Mouse (Mus musculus) CD4-positive, CD25-positive, alpha-beta regulatory T cell, adult 2 months (primary cell): ENCODE results near the gene Fxyd6.

ENCODE experiments used
- DNase-seq: peaks from one replicate; pipeline ENCODE4 v3.0.0-alpha.2; 2012; ENCODE audit warnings: low read depth, low spot score

Fxyd6 gene

DNA sequence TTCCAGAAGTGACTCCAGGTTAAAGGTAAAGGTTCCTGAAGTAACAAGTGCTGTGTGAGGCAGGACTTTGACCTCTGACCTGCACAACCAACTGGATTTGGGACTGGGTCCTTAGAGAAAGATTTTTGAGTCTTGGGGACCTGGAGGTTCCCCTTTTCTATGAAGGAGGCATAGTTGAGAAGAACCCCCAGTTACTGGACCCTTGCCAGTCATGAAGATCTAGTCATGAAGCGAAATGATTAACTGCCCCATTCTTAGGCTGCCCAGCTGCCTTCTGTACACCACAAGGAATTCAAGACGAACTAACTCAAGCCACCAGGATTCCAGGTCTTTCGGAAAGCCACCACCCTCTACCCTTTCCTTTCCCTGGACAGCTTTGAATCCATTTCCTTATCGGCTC, 6.4 kb downstream of the Fxyd6 start:
- no peak for DNase-seq

DNA sequence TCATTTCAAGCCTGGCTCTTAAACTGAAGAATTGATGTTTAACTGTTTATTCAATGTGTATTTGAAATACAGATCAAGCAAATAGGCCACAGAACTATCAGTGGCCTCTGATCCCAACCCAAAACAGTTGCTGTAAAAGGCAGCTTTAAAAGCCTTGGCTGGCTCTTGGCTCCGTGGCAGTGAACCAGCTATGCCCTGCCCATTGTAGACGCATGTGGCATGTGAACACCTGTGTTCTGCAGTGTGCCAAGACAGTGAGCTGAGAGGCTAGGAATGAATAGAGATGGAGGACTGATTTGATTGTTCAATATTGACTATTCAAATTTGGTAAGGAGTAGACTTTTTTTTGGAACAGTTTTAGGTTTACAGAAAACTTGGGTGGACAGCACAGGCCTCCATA, 6.9 kb downstream of the Fxyd6 start:
- DNase-seq: no peak

DNA sequence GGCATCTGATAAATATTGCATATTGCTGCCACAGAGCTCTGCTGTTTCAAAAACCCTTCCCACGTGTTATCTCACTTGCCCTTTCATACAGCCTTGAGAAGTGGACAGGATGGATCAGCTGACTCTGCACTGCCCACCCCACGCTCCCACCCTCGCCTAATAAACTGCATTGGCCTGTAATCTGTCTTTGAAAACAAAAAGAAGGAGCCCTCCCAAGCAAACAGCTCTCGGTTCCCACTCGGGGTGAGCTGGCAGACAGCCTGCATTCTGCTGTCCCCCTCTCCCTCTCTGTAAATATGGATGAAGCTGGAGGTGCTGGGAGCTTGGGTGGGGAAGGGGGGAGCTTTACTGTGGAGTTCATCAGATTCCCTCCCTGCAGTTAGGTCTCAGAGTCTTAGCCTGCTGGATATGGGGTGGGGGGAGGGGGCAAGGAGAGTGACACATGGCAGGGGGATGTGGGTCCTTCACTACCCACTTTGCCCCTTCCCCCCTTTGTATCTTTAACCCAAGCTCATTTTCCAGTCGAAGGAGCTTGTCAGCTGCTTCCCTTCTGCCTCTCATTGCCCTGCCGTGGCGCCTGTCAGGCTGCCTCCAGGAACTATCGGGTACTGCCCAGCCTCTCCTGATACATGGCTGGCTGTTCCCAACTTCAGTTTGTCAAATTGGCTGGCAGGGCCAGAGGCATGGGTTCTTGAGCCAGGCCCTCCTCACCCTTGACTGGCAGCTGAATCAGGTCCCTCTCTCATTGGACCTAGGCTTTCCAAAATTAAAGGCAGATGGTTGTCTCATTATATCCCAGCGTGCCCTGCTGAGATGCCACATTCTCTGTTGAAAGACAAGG, 10.6 kb downstream of the Fxyd6 start:
- DNase-seq: no peak

DNA sequence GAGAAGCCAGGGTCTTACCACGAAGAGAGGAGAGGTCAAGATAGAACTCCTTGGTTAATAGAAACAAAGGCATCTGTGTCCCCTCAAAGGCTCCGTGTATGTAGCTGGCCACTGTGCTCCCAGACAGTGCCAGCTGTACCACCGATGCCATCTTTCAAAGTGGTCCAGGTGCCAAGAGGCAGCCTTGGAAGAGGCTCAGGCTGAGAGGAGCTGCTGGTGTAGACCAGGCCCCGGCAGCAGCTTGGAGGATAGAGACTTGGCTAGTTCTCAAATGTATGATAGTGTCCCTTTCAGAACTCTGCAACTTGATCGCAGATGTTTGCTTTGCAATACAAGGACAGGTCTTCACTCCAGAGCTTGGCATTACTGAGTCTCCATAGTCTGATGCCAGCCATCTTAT, 12.4 kb downstream of the Fxyd6 start:
- no peak for DNase-seq

DNA sequence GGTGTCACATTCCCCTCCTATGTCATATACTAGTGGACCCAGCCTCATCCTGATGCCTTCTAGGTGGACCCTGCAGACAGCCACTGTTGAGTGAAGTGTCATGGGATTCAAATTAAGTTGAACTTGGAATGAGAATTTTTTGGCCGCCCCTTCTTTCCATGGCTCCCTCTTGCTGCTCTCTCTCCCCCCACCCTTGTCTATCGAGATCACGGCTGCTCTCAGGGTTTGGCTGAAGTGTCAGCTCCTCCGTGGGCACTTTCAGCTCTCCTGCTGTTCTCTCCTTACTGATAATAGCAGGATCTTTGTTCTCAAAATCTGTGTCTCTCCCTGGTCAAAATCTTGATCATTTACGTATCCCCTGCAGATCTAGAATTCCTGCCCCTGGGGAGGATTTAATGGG, 12.8 kb downstream of the Fxyd6 start:
- DNase-seq: no peak

DNA sequence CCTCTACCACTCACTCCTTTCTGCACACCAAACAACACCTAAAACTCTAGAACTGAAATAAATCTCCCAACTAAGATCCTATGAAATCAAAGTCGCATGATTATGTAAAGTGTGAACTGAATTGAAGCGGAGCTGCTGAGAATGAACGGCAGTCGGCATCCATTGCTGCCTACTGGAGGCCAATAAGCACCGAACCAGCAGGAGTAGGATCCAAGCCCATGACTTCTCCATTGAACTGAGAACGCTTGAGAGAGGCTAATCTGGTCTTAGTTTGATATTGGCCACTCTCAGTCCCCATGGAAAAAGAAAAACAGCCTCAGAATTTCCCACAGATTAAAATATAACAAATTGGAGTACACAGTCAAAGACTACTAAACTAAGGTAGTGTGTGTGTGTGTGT, 13.9 kb downstream of the Fxyd6 start:
- no peak for DNase-seq

DNA sequence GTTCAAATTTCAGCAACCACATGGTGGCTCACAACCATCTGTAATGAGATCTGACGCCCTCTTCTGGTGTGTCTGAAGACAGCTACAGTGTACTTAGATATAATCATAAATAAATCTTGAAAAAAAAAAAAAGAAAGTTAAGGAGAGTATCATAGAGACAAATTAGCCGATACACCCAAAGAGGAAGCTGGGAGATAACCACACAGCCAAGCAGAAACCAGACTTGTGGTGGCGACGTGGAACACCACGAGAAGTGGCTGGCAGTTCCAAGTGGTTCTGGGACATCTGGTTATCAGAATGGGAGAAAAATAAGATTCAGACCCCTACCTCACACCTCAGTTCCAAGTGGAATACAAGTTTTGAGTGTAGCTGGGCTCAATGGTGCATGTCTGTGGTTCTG, 16.7 kb downstream of the Fxyd6 start:
- DNase-seq: no peak

DNA sequence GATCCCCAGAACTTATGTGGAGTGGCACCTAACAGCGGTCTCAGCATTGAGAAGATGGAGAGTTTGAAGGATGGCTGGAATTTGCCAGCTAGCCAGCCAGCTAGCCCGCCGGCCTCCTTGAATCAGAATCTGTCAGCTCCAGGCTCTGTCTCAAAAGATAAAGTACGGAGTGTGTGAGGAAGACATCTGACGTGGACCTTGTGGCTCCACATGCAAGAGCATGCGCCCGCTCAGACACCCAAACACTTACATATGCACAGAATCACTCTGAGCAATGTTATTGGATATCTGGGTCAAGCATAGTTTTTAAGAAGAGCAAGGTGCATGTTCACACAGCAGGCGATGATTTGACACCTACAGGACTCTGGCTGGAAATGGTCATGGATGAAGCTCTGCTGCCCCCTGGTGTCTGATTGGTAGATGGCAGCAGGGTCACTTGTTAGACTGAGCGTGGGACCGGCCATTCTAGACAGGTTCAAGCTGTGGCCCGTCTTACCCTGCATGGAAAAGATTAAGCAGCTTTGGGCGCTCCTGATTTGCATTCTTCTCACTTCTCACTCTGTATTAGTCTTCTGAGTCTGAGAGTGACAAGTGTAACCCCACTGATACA, 18.5 kb downstream of the Fxyd6 start:
- DNase-seq: peak; percentile 92

DNA sequence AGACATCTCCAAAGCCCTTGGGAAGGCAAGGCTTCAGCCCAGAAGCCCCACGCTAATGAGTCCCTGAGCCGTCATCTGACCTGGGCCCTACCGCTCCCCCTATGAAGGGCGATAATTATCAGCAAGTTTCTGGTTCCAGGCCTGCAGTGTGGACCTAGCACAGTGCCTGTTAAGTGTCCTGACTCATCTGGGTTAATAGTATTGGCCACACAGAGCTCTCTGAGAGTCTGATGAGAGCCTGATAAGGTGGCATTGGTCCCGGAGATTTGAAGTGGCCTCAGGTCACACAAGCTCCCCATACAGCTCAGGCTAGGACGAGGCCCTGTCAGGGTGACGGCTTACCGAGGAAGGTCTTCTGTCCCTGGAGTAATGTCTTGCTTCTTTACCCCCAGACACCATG, 19.6 kb downstream of the Fxyd6 start:
- DNase-seq: no peak

DNA sequence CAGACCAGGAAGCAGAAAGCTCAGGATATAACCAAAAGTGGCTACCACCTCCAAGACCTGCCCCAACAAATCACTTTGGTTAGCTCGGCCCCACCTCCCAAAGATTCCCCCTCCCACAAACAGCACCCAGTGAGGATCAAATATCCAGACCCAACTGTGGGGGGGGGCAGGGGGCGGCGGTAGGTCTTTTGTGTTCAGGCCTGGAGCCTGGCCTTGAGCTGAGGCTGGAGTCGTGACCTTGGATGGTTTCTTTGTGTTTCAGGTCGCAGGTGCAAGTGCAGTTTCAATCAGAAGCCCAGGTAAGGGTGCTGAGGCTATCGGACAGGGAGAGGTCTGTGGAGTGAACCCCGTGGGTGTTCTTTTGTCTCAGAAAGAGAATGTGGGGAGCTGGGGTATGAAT, 21.3 kb downstream of the Fxyd6 start:
- DNase-seq: no peak

DNA sequence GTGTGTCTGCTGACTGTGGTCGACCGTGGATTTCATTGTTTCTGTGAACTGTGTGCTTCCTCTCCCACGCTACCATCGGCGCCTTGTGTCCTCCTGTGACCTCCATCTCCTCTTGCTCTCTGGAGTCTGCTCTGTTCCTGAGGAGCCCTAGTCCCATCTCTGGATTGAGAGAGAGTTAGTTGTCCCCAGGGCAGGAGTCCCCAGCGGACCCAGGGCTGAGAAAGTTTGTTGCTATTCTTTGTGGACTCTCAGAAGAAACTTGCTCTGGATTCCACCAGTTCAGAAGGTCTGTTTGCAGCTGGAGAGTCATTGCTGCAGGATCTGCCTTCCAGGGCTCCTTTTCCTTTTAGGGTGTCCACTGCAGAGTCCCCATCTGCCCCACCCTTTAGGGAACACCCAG, 25.2 kb downstream of the Fxyd6 start:
- DNase-seq: no peak

DNA sequence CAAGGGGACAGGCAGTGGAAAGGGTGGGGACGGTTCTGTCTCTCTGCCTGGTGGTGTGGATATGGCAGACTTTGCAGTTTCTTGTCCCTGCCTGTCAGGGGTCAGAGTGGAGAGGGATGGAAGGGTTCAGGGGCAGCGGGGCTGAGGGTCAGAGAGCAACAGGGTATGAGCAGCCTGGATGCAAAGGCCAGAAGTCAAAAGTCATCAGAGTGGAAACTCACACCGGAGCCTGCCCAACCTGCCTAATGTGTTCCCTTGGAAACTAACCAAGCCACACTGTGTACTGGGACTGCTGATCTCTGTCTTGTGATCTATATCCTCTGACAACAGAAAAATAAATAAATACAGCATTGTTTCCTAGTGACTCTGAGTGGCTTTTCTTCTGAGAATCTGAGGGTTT, 25.8 kb downstream of the Fxyd6 start:
- DNase-seq: no peak

DNA sequence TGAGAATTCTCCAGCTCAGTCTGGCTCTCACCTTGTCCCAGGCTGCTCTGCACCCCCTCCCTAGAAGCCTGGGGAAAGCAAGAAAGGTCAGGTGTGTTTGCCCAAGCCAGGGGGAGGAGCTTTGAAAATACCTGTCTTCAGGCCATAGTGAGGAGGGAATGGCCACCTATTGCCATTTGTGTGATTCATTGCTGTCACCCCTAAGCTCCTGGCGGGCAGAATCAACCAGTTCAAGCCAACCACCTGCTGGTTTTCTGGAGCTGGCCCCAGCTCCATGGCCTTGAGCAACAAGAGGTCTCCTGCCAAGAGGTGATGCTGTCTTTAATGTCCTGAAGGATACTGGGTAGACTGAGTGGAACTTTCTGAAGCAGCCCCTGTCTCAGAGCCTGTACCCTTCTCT, 28.4 kb downstream of the Fxyd6 start:
- no peak for DNase-seq

DNA sequence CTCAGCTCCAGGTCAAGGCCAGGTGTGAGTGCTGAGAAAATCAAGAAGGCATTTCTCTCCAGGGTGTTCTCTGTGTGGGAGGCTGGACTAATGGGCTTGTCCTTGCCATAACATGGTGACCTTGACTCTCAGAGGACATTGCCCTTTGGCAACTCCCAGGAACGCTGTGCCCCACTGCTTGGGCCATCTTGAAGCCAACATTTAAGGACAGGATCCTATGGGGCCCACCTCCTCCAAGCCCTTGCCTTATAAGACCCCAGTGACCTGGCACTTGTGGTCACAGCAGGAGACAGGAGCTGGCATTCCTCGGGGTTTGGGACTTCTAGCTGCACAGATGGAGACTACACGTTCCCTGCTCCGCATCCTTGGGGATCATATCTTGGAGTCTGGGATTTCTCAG, 29.4 kb downstream of the Fxyd6 start, which contains the start of gene Fxyd2:
Gene Fxyd2, plus strand, starts transcription at position 236 of the 400 bp plus-strand sequence.
- no peak for DNase-seq

DNA sequence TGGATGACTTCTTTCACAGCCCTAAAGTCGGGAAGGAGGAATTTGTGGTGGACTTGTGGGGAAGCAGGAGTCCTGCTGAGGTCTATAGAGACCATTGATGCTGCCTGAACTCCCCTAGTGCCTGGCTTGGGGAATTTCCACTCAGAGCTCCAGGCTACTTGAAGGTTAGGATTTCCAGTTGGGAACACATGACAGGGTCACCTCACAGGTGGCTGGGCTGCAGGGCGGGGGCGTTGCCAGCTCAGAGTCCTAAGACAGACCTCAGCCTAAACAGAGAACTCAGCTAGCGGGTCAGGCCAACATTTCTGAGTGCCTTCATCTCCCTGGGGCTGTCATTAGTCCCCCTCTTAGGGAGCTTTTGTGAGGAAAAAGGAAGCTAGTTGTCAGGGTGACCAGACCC, 31.9 kb downstream of the Fxyd6 start:
- no peak for DNase-seq

DNA sequence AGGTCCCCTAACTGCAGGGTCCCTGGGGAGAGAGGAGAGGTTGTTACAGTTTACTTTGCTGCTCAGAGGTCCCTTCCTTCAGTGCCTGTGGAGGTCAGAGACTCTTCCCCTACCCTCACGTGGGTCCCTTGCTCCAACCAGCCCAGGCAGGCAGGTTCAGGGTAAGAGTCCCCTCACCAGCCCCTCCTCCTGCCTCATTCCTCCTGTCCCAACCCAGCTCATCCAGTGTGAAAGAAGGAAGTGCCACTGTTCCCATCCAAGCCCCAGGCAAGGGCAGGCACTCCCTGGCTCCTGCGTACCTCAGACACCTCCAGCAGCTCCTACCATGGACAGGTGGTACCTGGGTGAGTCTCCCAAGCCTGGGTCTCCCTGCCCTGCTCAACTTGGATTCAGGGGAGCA, 33.0 kb downstream of the Fxyd6 start:
- DNase-seq: no peak

DNA sequence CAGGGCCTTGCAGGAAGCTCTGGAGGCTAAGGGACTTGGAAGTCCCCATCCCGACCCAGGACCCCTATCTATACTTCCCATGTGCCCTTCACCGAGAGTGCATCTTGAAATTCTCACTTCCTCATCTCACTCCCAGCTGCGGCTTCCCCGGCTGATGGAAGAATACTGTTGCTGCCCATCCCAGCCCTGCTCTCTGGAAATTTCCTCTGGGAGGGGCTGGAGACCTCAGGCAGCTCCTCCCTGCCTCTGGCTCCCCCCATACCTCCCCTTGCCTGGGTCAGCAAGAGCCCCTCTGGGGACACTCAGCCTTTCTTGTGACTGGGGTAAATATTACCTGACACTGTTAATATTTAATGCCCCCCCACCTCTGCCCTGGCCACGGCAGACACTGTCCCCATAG, 35.7 kb downstream of the Fxyd6 start:
- no peak for DNase-seq

DNA sequence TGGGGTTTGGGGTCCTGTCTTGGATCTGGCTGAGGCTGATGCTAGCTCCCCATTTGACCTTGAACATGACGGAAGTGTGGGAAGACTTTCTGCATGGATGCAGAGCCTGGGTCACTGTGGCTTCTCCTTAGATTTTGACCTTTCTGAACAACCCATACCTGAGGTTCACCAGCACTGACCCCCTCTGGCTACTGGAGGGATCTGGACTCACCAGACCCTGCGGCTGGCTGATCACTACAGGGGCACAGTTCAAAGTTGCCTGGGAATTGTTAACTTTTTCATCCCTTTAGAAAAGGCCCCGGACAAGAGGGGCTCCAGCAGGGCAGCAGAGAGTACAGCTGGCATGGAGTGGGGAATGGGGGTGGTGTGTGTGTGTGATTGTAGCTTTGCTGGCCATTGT, 36.8 kb downstream of the Fxyd6 start:
- DNase-seq: no peak

DNA sequence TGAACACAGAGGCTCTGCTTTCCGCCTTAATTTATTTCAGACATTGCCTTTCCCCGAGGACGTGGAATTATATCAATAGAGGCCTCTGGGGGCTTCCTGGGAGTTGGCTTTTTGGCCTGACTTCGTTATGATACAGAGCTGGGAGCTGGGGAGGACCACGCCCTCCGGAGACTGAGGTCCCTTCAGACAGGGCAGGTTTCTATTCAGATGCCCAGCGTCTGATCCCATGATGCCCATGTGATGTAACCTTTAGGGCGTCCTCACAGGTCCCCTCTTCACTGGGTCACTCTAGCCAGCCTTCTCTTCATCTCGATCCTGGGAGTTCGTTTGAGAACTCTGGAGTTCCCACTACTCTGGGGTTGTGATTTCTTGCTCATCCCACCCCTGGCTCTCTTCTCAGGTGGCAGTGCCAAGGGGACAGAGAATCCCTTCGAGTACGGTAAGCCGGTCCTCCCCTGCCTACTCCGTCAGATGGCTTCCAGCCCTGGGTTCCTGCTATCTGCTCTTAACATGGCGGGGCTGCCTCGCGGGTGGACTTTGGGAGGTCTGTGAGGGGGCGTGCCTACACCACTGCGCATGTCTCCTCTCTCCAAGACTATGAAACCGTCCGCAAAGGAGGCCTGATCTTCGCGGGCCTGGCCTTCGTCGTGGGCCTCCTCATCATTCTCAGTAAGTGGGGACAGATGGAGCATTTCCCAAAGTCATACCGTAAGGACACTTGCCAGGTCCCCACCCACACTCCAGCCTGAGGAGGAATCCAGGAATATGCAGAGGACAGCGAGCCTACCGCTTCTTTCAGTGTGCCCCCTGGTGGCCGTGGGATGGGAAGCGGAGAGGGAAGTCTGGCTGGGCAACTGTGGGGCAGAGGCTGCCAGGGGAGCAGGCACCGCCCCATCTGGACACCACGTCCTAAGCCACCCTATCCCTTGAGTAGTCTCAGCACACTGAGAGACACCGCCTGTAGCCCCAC, 38.0 kb downstream of the Fxyd6 start:
- peak; percentile 70 for DNase-seq

DNA sequence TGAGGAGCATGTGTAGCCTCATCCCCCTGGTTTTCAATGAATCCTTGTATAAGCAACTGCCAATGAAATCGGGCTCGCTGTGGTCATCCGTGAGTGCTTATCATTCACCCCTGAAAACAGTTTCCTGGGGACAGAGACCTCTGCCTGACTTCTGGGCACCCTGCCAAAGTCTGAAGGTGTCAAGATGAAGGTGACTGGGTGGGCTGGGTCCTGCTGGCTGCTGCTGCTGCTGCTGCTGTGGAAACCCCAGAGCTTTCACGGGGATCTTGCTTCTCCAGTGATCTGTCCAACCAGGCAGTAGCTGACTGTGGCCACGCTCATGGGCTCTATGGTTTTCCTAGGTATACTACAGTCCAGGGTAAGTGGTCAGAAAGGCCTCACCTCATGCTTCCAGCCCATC, 40.2 kb downstream of the Fxyd6 start:
- no peak for DNase-seq

DNA sequence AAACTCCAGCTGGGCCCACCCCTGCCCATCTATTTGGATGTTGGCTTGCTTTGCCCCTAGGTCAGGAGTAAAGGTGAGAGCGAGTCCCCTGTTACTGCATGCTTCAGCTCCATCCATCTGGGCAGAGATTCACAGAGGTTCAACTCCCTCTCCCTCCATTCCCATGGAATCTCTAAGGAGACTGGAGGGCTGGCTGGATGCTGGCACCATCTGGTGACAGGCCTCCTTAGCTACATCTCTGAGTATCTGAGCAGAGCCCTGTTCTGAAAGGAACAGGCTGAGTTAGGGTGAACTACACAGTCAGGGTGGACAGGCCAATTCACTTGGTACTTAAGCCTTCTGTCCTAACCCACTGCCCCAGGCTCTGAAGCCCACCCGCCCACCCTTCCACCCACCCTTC, 40.6 kb downstream of the Fxyd6 start:
- DNase-seq: no peak

DNA sequence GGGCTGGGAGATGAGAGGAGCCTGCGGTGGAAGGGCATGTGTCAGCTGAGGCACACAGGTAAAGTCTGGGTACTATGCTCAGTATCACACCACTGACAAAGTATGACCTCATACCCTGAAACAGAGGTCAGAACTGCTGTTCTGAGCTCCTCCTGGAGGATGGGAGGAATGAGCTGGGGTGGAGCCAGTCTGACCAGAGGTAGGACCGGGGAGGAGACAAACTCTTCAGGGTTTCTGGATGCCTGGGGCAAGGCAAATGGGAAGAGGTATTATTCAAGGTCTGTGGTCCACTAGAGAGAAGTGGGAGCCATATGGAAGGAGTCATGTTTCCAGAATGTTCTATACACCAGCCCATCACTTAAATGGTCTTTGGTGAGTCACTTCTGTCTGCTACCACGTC, 41.1 kb downstream of the Fxyd6 start:
- DNase-seq: no peak
